Mouse (Mus musculus) gonadal fat pad, adult 2 months (tissue): Measurements from ENCODE around the gene Rgl1. TPM values are rescaled to one million over a fixed set of nuclear protein-coding genes. Genes with fewer than 3 reads are reported as not detected.
A peak's percentile ranks its signal among the peaks of the same experiment; 100 is the strongest.

Experiments
- DNase-seq: peaks from one replicate; pipeline ENCODE4 v3.0.0-alpha.2; 2012; ENCODE audit warnings: low read depth
- polyA plus RNA-seq: library from polyadenylated mRNA; depleted of rRNA; stranded (reverse); fragments of >200 nt; gene quantifications from 2 replicates; pipeline ENCODE4 v1.2.3, GENCODE M21; 2012

Gene Rgl1
- polyA plus RNA-seq, 1 experiment, result 21.5 TPM

- DNase-seq, result no peak
Observed at GRCm38 (mm10) chr1:152717329-152717728, 48.8 kb downstream of the Rgl1 start.

DNA sequence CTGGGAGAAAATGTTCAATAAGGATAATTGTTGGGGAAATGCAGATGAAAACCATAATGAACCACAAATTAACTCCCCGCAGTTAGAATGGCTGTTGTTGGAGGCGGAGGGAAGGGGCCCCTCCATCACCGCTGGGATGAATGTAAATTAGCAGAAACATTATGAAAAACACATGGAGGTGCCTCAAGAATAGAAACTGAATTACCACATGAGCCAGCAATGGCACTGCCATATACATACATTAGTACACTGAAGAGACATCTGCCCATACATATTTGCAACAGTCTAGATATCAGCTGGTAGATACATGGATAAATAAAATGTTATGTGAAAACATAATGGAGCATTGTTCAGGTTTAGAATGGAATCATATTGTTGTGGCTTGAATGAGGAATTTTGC, 51.7 kb downstream of the Rgl1 start:
- no peak for DNase-seq

GRCm38 (mm10) chr1:152713924-152714323, 52.2 kb downstream of the Rgl1 start:
- DNase-seq, result no peak

- DNase-seq, result no peak
Observed at GRCm38 (mm10) chr1:152711037-152711436, 55.1 kb downstream of the Rgl1 start.

- DNase-seq, result no peak
Observed at GRCm38 (mm10) chr1:152707560-152707959, 58.6 kb downstream of the Rgl1 start.

- DNase-seq, result no peak
Observed at GRCm38 (mm10) chr1:152703941-152704340, 62.2 kb downstream of the Rgl1 start.

- no peak for DNase-seq
Observed at GRCm38 (mm10) chr1:152702920-152703319, 63.2 kb downstream of the Rgl1 start.

GRCm38 (mm10) chr1:152701066-152701465, 65.1 kb downstream of the Rgl1 start:
- no peak for DNase-seq

GRCm38 (mm10) chr1:152697341-152697740, 68.8 kb downstream of the Rgl1 start:
- DNase-seq, result no peak

GRCm38 (mm10) chr1:152695491-152695890, 70.7 kb downstream of the Rgl1 start:
- DNase-seq, result no peak

- no peak for DNase-seq
Observed at GRCm38 (mm10) chr1:152689968-152690367, 76.2 kb downstream of the Rgl1 start.

- DNase-seq, result no peak
Observed at GRCm38 (mm10) chr1:152687733-152688181, 78.4 kb downstream of the Rgl1 start.

GRCm38 (mm10) chr1:152687099-152687730, 78.9 kb downstream of the Rgl1 start:
- no peak for DNase-seq

- no peak for DNase-seq
Observed at GRCm38 (mm10) chr1:152685531-152685930, 80.6 kb downstream of the Rgl1 start.

DNA sequence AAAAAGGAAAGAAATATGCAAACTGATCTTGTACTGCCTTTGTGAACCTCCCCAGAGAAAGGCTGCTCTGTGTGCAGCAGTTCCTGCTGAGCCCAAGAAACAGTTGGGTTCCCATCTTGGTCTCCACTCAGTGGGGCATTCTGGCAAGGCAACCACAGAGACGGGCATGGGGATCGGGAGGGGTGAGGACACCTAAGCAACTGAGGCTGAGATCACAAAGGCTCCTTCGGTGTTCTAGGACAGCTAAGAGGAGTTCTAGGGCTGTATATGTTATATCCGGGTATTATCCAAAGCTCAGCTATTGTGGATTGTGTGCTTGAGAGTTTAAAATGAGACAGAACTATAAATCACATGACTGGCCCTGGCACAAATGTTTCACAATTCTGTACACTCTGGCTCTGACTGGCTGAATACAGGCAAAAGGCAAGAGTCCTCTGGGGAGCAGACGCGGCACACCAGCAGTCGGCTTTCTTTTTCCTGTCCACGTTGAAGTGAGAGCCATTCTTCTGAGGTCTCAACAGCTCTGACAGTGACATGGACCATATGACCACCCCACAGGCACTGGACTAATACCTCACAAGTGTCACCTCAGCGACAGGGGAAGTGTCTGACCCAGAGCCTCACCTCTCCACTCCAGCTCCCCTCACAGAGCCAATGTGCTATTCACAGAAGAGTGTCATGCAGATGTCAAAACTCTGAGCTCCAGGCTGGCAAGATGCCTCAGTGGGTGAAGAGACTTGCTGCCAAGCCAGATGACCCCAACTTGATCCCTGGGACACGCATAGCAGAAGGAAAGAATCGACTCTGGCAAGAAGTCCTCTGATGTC, 83.6 kb downstream of the Rgl1 start:
- DNase-seq, result peak; percentile 30

DNA sequence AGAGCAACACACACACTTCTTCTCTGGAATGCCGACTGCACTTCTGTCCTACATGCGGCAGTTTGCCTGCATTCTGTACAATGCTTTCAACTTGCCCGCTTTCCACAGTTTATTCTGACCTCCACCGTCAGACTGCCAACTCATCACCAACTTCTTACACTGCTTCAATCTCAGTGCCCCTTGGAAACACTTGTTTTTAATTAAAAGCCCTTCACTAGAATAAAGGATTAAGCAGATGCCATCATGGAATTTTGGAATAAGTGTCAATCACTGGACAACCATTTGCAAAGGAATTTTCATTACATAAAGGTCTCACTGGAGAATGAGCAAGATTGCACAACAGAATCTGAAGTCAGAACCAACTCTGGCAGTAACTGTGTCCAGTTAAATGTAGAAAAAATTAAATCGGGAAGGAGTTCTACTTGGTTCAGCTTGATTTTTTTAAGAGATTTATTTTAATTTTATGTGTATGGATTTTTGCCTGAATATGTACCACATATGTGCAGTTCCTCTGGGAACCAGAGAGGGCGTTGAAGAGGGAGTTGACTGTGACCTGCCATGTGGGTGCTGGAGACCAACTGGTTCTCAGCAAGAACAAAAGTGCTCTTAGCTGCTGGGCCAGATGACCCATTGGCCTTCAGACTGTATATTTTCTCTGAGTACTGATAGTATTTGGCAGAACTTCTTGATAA, 84.3 kb downstream of the Rgl1 start:
- no peak for DNase-seq

- no peak for DNase-seq
Observed at GRCm38 (mm10) chr1:152681116-152681515, 85.0 kb downstream of the Rgl1 start.

DNA sequence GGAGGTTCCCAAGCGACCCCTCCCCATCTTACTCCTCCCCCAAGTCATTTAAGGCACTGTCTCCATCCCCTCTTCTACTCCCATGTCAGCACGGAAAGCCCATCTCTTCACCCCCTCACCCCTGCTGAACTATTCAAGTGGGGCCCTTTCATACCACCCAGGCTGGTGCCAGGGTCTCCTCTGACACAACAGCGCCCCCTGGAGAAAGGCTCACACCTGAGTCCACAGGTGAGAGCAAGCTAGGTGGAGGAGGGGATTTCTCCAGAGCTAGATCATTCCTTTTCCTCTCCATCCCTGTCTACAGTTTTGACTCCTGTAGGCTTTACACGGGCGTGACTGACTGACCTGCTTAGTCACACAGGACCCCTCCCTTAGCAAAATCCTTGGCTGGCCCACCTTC, 87.7 kb downstream of the Rgl1 start:
- DNase-seq, result no peak

GRCm38 (mm10) chr1:152677482-152678211, 88.5 kb downstream of the Rgl1 start:
- no peak for DNase-seq

DNA sequence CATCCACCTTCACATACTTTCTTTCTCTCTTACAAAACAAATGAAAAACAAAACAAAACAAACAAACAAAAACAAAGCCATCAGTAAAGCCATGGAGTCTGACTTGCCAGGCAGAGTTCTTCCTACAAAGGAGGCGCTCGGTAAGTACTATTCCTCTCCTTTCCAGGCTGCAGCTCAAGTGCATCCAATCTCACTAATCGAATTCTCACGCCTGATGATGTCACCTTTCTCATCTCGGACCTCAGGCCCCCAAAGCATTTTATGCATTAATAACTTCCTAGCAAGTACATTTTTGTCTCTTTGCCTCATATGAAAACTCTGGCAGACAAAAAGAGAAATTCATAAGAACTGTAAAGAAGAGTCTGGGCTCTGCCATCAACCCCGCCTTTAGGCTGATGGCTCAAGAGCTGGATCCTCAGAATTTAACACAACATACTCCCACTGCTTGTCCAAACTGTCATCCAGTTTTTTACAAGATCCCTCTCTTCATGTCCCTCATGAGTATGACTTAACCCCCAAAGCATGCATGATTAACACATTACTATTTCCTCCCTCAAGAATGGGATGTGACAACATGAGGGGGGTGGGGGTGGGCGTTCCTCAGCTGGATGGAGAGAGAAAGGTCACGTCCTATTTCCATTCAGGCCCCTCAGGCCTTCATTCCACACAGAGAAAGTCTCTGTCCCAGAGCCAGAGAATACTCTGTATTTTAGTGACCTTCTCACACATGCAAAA, 96.5 kb downstream of the Rgl1 start:
- no peak for DNase-seq

DNA sequence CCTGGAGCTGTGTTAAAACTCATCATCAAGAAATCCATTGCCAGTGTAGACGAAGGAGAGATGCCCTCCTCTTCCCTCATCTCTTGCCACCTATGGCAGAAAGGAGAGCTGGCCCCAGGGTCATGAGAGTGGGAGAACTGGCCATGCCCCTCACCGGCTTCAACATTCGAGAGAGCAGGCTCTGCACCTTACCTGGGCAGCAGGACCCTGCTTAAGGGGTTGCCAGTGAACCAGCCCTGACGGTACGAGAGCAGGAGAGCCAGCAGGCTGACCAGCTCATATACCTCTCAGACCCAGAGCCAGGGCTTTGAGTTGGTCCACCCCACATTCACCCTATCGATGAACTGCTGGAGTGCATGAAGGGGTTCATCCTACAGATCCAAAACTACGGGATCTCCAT, 105.7 kb downstream of the Rgl1 start:
- no peak for DNase-seq
